Mouse (Mus musculus) bone marrow, adult 2 months (tissue): ENCODE data around the gene Col17a1.

Experiments
- CTCF ChIP-seq: fragments of 200-500 bp; IDR thresholded peaks from 2 replicates; pipeline ENCODE4 v1.5.1; 2011; ENCODE audit warnings: low read length, control low read depth; ENCODE audit not compliant: control insufficient read depth, insufficient read depth
- POLR2A ChIP-seq: fragments of 200-500 bp; IDR thresholded peaks from 2 replicates; pipeline ENCODE4 v1.6.1; 2011; ENCODE audit warnings: low read depth, mild to moderate bottlenecking, control low read depth, low read length, borderline replicate concordance; ENCODE audit not compliant: control insufficient read depth

DNA sequence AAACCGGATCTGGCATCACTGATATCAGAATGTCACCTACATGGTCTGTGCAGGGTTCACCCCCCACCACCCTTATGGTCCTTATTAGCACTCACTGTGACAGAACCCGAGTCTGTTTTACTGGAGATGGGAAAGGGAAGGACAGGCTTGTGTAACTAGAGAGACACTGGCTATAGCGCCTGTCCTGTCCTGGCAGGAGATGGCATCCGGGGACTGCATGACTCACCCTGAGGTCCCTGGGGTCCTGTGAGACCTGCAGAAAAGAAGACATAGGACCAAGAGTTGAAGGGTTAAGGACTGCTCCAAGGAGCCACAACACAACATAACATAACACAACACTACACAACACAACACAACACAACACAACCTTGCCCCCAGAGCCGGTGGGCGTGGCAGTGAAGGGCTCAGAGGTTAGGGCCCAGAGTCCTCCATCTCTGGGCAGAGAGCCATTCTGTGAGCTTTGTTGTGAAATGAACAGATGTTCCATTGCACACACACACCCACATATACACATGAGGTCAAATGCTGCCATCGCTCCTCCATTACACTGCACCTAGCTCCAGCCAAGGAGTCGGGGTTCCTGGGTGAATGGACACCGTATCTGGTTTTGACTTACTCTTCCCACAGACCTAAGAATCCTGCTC, 32.0 kb downstream of the Col17a1 start:
- TF ChIP-seq CTCF: no peak
- TF ChIP-seq POLR2A: no peak
